Mouse (Mus musculus) hindbrain, postnatal 0 days (tissue): ENCODE data around the gene Cntrl. TPM values are rescaled to one million over a fixed set of nuclear protein-coding genes. Genes with fewer than 3 reads are reported as not detected.

Source experiments
- ATAC-seq: fragments of 200-750 bp; cut with Nextera tagmentation; 2 replicates; pipeline ENCODE4 v1.8.0; 2017; ENCODE audit warnings: mild to moderate bottlenecking, moderate TSS enrichment, moderate library complexity
- DNase-seq: peaks from one replicate; pipeline ENCODE4 v3.0.0-alpha.2; 2015; ENCODE audit warnings: low spot score
- H3K27ac ChIP-seq: fragments of 300-500 bp; sonication (generic); 2 replicates; pipeline ENCODE4 v1.5.1; 2014; ENCODE audit warnings: mild to moderate bottlenecking
- H3K27me3 ChIP-seq: fragments of 300-500 bp; sonication (generic); 2 replicates; pipeline ENCODE4 v1.6.1; 2014; ENCODE audit warnings: low read length, mixed read lengths; ENCODE audit not compliant: insufficient read depth
- H3K36me3 ChIP-seq: fragments of 300-500 bp; sonication (generic); 2 replicates; pipeline ENCODE4 v1.6.1; 2014; ENCODE audit warnings: low read length, mixed read lengths; ENCODE audit not compliant: insufficient read depth
- H3K4me1 ChIP-seq: fragments of 300-500 bp; sonication (generic); 2 replicates; pipeline ENCODE4 v1.6.1; 2014; ENCODE audit warnings: antibody characterized with exemption, low read length, mixed read lengths; ENCODE audit not compliant: insufficient read depth
- H3K4me2 ChIP-seq: fragments of 300-500 bp; sonication (generic); 2 replicates; pipeline ENCODE4 v1.6.1; 2014; ENCODE audit warnings: low read depth, mild to moderate bottlenecking, low read length, moderate library complexity, mixed read lengths
- H3K4me3 ChIP-seq: fragments of 300-500 bp; sonication (generic); 2 replicates; pipeline ENCODE4 v1.5.1; 2014; ENCODE audit warnings: low read length
- H3K9ac ChIP-seq: fragments of 300-500 bp; sonication (generic); replicated peaks from 2 replicates; pipeline ENCODE4 v1.6.1; 2014; ENCODE audit warnings: mild to moderate bottlenecking, low read length, moderate library complexity, mixed read lengths
- H3K9me3 ChIP-seq: fragments of 300-500 bp; sonication (generic); 2 replicates; pipeline ENCODE4 v1.6.1; 2016; ENCODE audit warnings: low read length, mixed read lengths
- CTCF ChIP-seq: IDR thresholded peaks from 2 replicates; pipeline ENCODE4 v1.5.1; 2016; ENCODE audit warnings: antibody characterized with exemption, control low read depth, low read depth
- WGBS: fragments of 180-500 bp; shearing (Covaris S2); extraction: QIAGEN DNeasy Blood & Tissue Kit; methylation state at CpG from one replicate; pipeline ENCODE4 v1.1.7; 2014; 5-methylcytosine and 5-hydroxymethylcytosine counted together
- polyA plus RNA-seq: library from polyadenylated mRNA; unstranded; fragments of >200 nt; fragmentation: Nextera tagmentation; extraction: Ambion mirVana; gene quantifications from 2 replicates; pipeline ENCODE4 v1.2.1, GENCODE M21; 2015
- total RNA-seq: library from RNA; depleted of rRNA; stranded (reverse); fragments of >200 nt; gene quantifications from 2 replicates; pipeline ENCODE4 v1.2.3, GENCODE M21; 2014

Gene Cntrl
- total and polyA plus RNA-seq, 2 experiments from 2014 or later: 9.0 to 10.5 TPM

DNA sequence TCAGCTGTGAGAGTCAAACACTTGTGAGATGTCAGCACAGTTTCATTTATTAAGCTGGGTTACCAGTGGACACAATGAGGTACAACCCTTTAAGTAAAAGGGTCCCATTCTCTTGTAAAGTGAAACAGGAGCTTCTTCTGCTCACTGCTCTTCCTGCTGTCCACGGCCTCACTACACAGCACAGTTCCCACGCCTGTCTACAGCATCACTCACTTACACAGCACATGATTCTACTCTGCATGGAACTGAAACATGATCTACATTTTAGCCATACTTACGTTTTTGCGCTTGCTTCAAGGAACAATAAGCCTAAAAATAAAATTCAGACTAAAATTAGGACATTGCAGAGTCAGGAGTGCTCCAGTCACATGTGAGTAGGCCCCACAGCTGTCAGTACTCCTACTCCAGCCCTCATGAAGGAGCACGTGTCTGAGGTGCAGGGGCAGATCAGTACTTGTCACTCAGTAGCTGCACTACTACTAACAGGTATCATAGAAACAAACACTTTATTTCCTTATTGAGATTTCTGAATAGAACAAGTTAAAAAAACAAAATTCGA, 73.9 kb downstream of the Cntrl start:
- Histone ChIP-seq H3K9ac (no peak overlapping the region), H3K27ac (no peak overlapping the region), H3K36me3 (peaks cover 34% of the 10 kb centered on the region), H3K4me3 (no peak overlapping the region), H3K4me2 (no peak overlapping the region), H3K9me3 (no peaks in the 10 kb centered on the region), H3K27me3 (no peaks in the 10 kb centered on the region), H3K4me1 (no peaks in the 10 kb centered on the region)
- DNase-seq (no peak), ATAC-seq (no peak)
- 86% methylated on average over 6 of the region's 6 CpGs for WGBS
- no peak for TF ChIP-seq CTCF

DNA sequence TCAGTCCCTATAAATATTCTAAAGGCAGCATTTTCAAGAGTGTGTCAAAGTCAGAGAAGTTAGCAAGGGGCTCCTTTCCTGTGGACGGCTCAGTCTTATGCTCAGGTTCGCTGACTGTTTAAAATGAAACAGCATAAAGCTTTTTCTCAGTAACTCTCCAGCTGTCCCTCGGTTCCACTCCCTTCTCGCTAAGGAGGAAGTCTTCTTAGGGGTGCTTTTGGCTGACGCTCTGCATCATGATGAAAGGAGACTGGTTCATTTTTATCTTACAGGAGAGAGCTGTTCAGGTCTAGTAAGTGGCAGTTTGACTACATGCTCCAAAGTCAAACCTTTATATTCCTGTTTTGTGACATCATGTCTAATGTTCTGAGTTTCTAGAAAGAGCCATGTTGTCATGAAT, 79.6 kb downstream of the Cntrl start:
- H3K9me3 ChIP-seq: no peaks in the 10 kb centered on the region
- peaks cover 23% of the 10 kb centered on the region; the same call in 1 of the 2 replicates for H3K36me3 ChIP-seq
- WGBS: 86% methylated on average over 5 of the region's 5 CpGs

DNA sequence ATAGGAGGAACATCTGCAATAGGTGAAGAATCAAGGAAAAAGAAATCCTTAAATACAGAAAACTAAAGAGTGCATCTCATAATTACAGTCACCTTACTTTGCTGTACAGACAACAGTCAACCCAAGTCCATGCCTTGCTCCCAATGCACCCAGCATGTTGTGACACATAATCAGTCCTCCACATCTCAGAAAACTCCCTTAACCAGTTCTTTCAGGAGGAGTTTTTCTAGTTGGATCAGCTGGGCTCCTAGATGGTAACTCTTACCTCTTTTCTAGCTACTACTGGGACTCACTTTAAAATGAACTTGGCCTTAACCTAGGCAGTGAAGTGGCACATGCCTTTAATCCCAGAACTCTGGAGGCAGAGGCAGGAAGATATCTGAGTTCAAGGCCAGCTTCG, 84.7 kb downstream of the Cntrl start:
- WGBS: 87% methylated on average over 1 of the region's 1 CpGs
- no peak for TF ChIP-seq CTCF
- no peak overlapping the region for H3K4me3 ChIP-seq
- ATAC-seq (no peak), DNase-seq (no peak)
- no peaks in the 10 kb centered on the region for H3K9me3 ChIP-seq
- peaks cover 7% of the 10 kb centered on the region; the same call in 1 of the 2 replicates for H3K36me3 ChIP-seq
- H3K4me2 ChIP-seq: no peak overlapping the region
- H3K27me3 ChIP-seq: no peaks in the 10 kb centered on the region
- peaks cover 5% of the 10 kb centered on the region for H3K4me1 ChIP-seq
- H3K27ac ChIP-seq: no peak overlapping the region
- no peak overlapping the region for H3K9ac ChIP-seq

More for the DNA sequence above, 79.6 kb downstream of the Cntrl start:
- ATAC-seq (no peak), DNase-seq (no peak)
- no peak overlapping the region for H3K27ac ChIP-seq
- H3K4me3 ChIP-seq: no peak overlapping the region
- no peaks in the 10 kb centered on the region for H3K4me1 ChIP-seq
- no peak for TF ChIP-seq CTCF
- H3K4me2 ChIP-seq: no peak overlapping the region
- no peaks in the 10 kb centered on the region for H3K27me3 ChIP-seq
- H3K9ac ChIP-seq: no peak overlapping the region

DNA sequence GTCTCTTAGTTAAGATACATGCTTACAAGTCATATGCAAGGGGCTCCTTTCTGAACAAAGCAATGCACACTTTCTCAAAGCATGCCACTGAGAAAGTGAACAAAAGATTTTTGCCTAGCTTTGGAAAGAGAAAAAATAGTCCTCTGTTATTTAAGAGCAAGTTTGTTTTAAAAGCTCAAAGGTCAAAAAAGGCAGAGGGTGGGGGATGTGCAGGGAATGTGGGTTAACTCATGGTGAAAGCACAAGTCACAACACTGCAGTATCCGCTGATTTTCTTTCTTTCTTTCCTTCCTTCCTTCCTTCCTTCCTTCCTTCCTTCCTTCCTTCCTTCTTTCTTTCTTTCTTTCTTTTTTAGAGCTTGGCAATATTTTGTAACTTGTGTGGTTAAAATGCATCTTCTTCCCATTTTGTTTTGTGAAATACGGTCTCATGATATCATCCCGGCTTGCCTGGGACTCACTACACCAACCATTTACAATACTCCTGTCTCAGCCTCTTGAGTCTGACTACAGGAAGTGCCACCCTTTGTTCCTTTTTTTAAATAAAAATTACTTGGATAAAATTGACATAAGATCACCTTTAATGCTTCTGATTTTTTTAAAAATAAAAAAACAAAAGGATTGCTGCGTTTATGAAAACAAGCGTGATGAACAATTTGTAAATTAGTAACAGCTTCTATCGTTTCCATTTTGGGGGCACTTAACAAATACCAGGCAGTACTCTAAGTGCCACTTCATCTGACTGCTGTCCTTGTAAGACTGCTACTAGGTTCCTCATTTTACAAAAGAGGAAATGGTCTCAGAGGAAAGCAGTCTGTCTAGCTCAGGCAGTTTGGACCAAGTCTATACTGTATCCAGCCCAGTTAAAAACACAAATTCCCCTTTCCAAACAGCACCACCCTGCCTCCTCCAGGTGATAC, 86.6 kb downstream of the Cntrl start:
- WGBS: 85% methylated on average over 6 of the region's 6 CpGs
- TF ChIP-seq CTCF: no peak
- DNase-seq: no peak
- no peak overlapping the region for H3K4me2 ChIP-seq
- no peak for ATAC-seq
- no peaks in the 10 kb centered on the region for H3K36me3 ChIP-seq
- no peak overlapping the region for H3K4me3 ChIP-seq
- H3K27ac ChIP-seq: no peak overlapping the region
- H3K4me1 ChIP-seq: peaks cover 14% of the 10 kb centered on the region
- no peaks in the 10 kb centered on the region for H3K27me3 ChIP-seq
- H3K9me3 ChIP-seq: no peaks in the 10 kb centered on the region
- no peak overlapping the region for H3K9ac ChIP-seq

DNA sequence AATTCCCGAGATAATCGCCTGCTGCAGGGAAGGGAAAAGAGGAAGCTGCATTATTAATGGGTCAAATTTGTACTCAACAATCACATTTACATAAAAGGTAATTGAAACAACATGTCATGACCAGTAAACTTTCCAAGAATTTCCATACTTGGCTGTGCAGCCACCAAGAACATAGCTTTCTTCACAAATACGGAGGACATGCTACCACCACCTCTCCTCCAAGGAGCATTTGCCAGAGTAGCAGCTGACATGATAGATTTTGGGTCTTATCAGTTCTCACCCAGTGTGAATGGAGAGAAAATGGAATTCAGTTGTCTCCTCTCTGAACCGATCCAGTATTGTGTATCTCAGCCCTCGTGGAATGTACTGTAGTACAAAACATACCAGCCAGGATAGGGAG, 90.2 kb downstream of the Cntrl start:
- Histone ChIP-seq H3K9me3 (no peaks in the 10 kb centered on the region), H3K4me2 (peak overlapping the region; percentile 89), H3K27me3 (no peaks in the 10 kb centered on the region), H3K27ac (peak overlapping the region; percentile 99; the same call in 1 of the 2 replicates), H3K36me3 (no peaks in the 10 kb centered on the region), H3K4me3 (peak overlapping the region; percentile 100), H3K4me1 (peaks cover 14% of the 10 kb centered on the region), H3K9ac (peak overlapping the region; percentile 100)
- TF ChIP-seq CTCF: no peak
- DNase-seq (no peak), ATAC-seq (no peak)
- WGBS: 12% methylated on average over 5 of the region's 5 CpGs

DNA sequence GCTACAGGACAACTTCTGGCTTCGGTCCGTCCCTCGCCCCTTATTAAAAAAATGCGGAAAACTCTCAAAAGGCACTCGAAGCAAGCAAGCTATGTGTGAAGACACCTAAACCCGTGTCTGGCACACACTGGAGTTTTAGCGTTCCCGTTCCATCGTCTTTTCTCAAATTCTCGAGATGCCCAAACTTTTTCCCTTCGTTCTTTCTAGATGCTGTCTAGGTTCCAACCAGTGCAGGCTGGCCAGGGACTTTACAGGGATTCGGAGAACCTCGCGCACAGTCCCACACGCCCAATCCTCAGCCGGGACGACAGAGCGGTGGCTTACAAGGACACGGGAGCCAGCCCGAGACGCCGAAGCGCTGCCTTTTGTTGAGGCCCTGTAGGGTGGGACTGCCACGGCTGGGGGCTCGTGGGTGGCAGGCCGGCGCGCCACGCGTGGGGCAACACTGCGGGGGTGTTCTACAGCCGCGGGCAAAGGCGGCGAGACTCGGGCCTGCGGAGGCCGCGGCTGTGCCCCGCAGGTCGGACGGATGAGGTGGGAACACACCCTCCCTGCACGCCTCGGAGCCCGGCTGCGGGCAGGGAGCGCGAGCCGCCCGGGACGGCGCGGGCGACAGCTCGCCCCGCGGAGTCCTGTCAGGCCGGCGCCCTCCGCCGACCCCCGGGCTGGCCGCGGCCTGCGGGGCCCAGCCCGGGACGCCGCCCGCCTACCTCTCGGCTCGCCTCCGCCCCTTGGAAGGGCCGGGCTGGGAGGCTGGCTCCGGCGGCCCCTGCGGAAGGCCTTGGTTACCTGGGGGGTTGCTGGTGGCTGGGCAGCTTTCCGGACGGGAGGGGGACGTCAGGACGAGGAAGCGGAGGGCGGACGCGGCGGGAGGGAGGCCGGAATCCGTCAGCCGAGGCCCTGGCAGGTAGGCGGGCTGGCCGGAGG, 90.9 kb downstream of the Cntrl start:
- peak; percentile 79 for ATAC-seq
- Histone ChIP-seq H3K27me3 (no peaks in the 10 kb centered on the region), H3K4me2 (peak overlapping the region; percentile 89), H3K9ac (peak overlapping the region; percentile 100), H3K36me3 (no peaks in the 10 kb centered on the region), H3K9me3 (no peaks in the 10 kb centered on the region), H3K4me3 (peak overlapping the region; percentile 100), H3K27ac (peak overlapping the region; percentile 99), H3K4me1 (peaks cover 14% of the 10 kb centered on the region)
- TF ChIP-seq CTCF: no peak
- under 1% methylated on average over 71 of the region's 90 CpGs for WGBS
- DNase-seq: peak; percentile 39
